Mouse (Mus musculus): ENCODE results near the gene Ppp4c. TPM values are rescaled to one million over a fixed set of nuclear protein-coding genes. Genes with fewer than 3 reads are reported as not detected.

Ppp4c gene
- 155 and 157 TPM in 2 replicates for polyA plus RNA-seq (2012; rRNA removed)

DNA sequence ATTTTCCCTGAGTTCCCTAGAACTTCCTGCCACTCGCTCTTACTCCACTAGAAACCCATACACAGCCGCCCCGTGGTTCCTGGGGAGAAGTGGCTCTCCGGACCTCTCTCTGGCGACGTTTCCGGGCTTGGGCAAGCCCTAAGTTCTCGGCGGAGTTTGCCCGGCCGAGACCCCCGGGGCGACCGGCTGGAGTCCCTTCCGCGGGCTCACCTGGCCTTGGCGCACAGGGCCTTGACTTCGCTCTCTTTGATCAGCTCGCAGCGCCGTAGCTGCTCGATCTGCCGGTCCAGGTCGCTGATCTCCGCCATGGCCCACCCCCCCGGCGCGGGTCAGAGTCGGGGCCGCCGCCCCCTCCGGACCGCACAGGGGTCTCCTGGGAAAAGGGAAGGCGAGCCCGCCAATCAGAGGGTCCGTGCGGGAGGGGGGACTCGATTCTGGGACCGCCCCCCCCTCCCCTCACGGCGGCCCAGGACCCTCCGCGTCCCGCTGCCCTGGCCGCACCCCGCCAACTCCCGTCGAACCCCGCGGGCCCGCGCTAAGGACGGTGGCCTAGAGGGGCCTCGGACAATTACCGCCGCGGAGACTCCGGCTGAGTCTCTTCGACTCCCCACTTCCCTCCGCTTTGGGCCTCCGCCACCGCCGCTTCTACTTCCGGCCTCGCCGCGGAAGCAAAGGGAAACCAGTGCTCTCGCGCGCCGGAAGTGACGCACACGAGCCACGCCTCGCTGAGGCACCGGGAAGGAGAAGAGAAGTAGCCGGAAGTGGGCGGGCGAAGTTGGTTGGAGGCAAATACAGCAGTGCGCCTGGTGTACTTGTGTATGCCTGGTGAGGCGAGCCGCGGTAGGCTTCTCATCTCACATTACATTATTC lies at the start of gene Ppp4c:
Ppp4c (minus strand) TSS at position 646 of the 870 bp plus-strand sequence.

DNA sequence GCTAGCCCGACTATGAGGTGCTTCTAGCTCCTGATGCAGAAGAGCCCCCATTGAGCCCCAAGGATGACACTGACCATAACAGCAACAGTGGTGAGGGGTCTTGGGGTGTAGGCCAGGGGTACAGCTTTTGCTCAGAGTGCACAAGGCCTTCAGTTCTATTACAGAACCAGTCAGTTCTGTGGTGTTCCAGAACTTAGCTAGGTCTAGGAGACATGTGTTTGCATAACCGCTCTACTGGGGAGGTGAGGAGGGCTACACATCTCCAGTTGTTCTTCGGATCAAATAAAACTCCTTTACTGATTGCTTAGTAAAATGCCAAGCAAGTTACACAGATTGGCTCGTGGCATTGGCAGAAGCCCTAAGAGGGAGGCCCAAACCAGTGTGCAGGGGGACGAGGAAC lies 39.2 kb upstream of the Ppp4c start, which contains the start of gene 4930451I11Rik:
4930451I11Rik (minus strand) TSS at position 101 of the 400 bp plus-strand sequence.

DNA sequence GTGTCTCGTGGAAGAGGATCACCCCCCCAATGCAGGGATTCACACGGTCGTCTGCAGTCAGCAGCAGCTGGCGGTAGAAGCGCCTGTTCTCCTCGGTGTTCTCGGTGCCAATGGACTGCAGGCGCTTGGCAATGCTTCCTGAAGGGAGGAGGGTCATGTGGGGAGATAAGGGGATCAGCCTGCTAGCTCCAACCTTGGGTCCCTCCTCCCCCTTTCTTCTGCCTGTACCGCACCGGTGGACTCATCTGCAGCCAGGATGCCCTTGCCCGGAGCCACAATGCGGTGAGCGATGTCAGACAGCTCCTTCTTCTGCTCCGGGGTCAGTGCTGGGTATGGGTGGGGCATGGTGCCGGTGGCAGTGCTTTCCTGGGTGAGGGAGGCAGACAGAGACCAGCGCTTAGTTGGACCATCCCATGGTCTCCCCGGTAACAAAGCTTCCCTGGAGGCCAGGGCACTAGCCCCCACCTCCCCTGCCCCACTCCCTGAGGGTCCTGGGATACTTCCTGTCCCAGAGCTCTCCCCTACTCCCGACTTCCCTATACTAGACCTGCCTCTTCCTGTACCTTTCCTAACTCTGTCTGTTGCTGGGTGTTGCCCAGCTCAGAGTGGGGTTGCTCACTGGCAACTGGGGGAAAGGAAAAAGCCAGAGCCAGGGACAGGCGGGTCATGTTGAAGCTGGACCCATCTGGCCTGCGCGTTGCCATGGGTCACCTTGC lies 5.3 kb upstream of the Ppp4c start, which contains the start of gene Fam57b:
Fam57b (plus strand) TSS at position 258 of the 716 bp plus-strand sequence.

DNA sequence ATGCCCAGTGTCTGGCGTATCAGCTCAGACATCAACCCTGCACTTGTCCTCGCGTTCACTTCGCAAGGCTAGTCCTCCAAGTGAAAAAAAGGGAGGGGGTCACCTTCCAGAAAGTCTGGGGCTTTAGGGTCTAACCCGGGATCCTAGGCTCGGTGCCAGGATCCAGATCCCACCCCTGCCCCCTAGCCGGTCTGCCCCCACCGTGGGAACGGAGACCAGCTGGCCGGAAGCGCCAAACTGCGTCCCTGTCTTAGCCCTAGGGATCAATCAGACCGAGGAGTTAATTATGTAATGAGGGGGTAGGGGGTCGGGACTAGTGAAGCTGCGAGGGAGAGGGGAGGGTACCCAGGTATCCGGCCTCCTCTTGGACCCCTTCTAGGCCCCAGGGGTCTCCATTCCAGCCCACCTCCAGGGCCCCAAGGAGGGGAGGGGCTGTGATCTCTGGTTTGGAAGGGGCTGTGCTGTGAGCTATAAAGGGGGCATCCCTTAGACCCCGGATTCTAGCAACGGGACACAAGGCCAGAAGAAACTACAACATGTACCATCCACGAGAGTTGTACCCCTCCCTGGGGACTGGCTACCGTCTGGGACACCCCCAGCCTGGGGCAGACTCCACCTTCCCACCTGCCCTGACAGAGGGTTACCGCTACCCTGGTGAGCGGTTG lies 11.2 kb downstream of the Ppp4c start, which contains the start of gene Tbx6:
Tbx6 (plus strand) TSS at position 513 of the 665 bp plus-strand sequence.

DNA sequence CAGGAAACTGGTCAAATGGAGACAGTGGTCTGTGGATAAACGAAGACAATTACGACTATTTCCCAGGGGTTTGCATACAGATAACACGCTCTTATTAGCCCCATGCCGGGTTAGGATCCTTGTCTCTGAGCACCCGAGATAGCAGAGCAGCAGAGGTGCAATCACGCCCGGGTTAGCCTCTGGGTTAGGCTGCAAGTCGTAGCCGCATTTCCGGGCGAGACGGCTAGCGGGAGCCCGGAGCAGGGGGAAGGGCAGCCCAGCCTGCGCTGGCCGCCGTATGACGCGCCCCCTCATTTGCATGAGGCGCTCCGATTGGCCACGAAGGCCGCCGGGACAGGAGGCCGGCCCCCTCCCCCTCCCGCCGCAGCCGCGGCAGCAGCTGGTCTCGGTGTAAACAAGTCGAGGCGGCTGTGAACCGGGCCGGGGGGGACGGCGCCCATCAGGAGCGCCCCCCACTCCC lies 15.7 kb downstream of the Ppp4c start, which contains the start of gene Ypel3:
Ypel3 (plus strand) TSS at position 358 of the 460 bp plus-strand sequence.

DNA sequence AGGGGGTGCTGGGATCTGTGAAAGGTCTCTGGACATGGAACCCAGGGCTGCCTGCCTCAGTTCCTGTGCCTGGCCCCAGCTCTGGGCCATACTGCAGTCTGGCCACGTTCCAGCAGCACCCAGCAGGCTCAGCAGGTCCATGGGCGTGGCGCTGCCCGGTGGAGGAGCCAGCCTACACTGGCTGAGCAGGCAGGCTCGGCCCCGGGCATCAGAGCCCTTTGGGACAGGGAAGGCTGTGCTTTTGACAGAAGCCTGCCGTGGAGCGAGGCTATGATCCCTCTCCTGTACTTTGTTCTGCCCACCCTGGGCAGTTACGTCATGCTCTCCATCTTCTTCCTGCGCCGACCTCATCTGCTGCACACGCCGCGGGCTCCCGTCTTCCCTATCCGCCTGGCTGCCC lies 26.1 kb downstream of the Ppp4c start, which contains the start of gene Gdpd3:
Gdpd3 (plus strand) TSS at position 134 of the 400 bp plus-strand sequence.

DNA sequence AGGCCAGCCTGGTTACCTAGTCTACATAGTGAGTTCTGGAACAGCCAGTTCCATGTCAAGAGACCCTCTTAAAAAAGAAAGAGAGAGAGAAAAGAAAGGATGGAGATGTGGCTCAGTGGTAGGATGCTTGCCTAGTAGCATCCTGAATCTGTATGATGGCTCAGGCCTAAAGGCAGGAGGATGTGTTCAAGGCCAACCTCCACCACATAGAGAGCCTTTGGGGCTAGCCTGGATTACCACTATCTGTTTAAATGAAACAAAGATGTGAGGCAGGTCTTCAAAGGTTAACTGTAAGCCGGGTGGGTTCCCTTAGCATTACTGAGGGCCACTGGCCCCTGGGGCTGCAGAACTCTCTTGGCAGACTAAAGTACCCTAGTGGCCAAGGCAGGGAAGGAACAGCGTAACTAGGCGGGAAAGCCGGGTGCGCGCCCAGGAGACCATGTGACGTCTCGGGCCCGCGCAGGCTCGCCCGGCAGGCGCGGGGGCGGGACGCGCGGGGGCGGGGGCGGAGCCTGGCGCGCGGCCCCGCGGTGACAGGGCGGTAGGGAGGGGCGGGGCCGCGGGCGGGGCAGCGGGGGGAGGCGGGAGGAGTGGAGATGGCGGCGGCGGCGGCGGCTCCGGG lies 33.1 kb downstream of the Ppp4c start, which contains the start of gene Mapk3:
Mapk3 (plus strand) TSS at position 552 of the 622 bp plus-strand sequence.

Other genes starting within 250 kb of the Ppp4c start
- 114 and 117 TPM in 2 replicates for gene Eif3c, start 226.1 kb downstream of the Ppp4c start, polyA plus RNA-seq (2012; rRNA removed)
- gene Apobr, start 207.6 kb downstream of the Ppp4c start, polyA plus RNA-seq (2012; rRNA removed) = 0.27 and 0.32 TPM in 2 replicates
- 51.0 and 53.4 TPM in 2 replicates for gene Cln3, start 206.7 kb downstream of the Ppp4c start, polyA plus RNA-seq (2012; rRNA removed)
- gene Il27, start 197.6 kb downstream of the Ppp4c start, polyA plus RNA-seq (2012; rRNA removed) = not detected in 2 replicates
- gene Nupr1, start 161.6 kb downstream of the Ppp4c start, polyA plus RNA-seq (2012; rRNA removed) = 10.0 and 10.4 TPM in 2 replicates
- 50.4 and 55.7 TPM in 2 replicates for gene Sgf29, start 143.2 kb downstream of the Ppp4c start, polyA plus RNA-seq (2012; rRNA removed)
- 8.5 and 9.5 TPM in 2 replicates for gene Sult1a1, start 116.1 kb downstream of the Ppp4c start, polyA plus RNA-seq (2012; rRNA removed)
- 51.8 and 60.8 TPM in 2 replicates for gene Bola2, start 97.1 kb downstream of the Ppp4c start, polyA plus RNA-seq (2012; rRNA removed)
- 41.3 and 45.8 TPM in 2 replicates for gene Slx1b, start 96.7 kb downstream of the Ppp4c start, polyA plus RNA-seq (2012; rRNA removed)
- 136 and 144 TPM in 2 replicates for gene Coro1a, start 84.7 kb downstream of the Ppp4c start, polyA plus RNA-seq (2012; rRNA removed)
- 247 and 263 TPM in 2 replicates for gene Mapk3, start 32.9 kb downstream of the Ppp4c start, polyA plus RNA-seq (2012; rRNA removed)
- 7.9 TPM in 2 replicates for gene Gdpd3, start 26.2 kb downstream of the Ppp4c start, polyA plus RNA-seq (2012; rRNA removed)
- 211 and 214 TPM in 2 replicates for gene Ypel3, start 15.5 kb downstream of the Ppp4c start, polyA plus RNA-seq (2012; rRNA removed)
- gene Tbx6, start 11.0 kb downstream of the Ppp4c start, polyA plus RNA-seq (2012; rRNA removed) = 1.3 TPM in 2 replicates
- 147 and 196 TPM in 2 replicates for gene Fam57b, start 5.2 kb upstream of the Ppp4c start, polyA plus RNA-seq (2012; rRNA removed)
- gene 4930451I11Rik, start 39.1 kb upstream of the Ppp4c start, polyA plus RNA-seq (2012; rRNA removed) = not detected in 2 replicates
- 41.2 and 42.6 TPM in 2 replicates for gene Doc2a, start 54.9 kb upstream of the Ppp4c start, polyA plus RNA-seq (2012; rRNA removed)
- 61.5 and 63.2 TPM in 2 replicates for gene Hirip3, start 69.5 kb upstream of the Ppp4c start, polyA plus RNA-seq (2012; rRNA removed)
- gene Ino80e, start 69.9 kb upstream of the Ppp4c start, polyA plus RNA-seq (2012; rRNA removed) = 79.7 and 83.9 TPM in 2 replicates
- 99.8 and 102 TPM in 2 replicates for gene Taok2, start 92.2 kb upstream of the Ppp4c start, polyA plus RNA-seq (2012; rRNA removed)
- gene Tmem219, start 130.4 kb upstream of the Ppp4c start, polyA plus RNA-seq (2012; rRNA removed) = 31.6 and 32.1 TPM in 2 replicates
- gene Kctd13, start 136.4 kb upstream of the Ppp4c start, polyA plus RNA-seq (2012; rRNA removed) = 109 and 134 TPM in 2 replicates
- 29.9 TPM in 2 replicates for gene Asphd1, start 157.1 kb upstream of the Ppp4c start, polyA plus RNA-seq (2012; rRNA removed)
- gene Sez6l2, start 158.1 kb upstream of the Ppp4c start, polyA plus RNA-seq (2012; rRNA removed) = 94.9 and 108 TPM in 2 replicates
- 150 and 151 TPM in 2 replicates for gene Cdipt, start 183.4 kb upstream of the Ppp4c start, polyA plus RNA-seq (2012; rRNA removed)
- gene Cdiptos, start 183.6 kb upstream of the Ppp4c start, polyA plus RNA-seq (2012; rRNA removed) = 0.73 and 1.1 TPM in 2 replicates
- 4.1 and 4.6 TPM in 2 replicates for gene Mvp, start 222.1 kb upstream of the Ppp4c start, polyA plus RNA-seq (2012; rRNA removed)
- 0.98 and 1.4 TPM in 2 replicates for gene Pagr1b, start 224.0 kb upstream of the Ppp4c start, polyA plus RNA-seq (2012; rRNA removed)
- gene Pagr1a, start 224.9 kb upstream of the Ppp4c start, polyA plus RNA-seq (2012; rRNA removed) = 9.1 and 18.9 TPM in 2 replicates
- gene Gm42742, start 228.6 kb upstream of the Ppp4c start, polyA plus RNA-seq (2012; rRNA removed) = 90.1 and 95.0 TPM in 2 replicates
- gene Prrt2, start 228.7 kb upstream of the Ppp4c start, polyA plus RNA-seq (2012; rRNA removed) = 122 and 134 TPM in 2 replicates
- gene Maz, start 234.5 kb upstream of the Ppp4c start, polyA plus RNA-seq (2012; rRNA removed) = 223 and 252 TPM in 2 replicates
- gene Kif22, start 250.0 kb upstream of the Ppp4c start, polyA plus RNA-seq (2012; rRNA removed) = 12.1 and 14.6 TPM in 2 replicates